Mouse (Mus musculus) frontal cortex, postnatal 14 days (tissue): ENCODE results near the gene Slit3.

Experiments
- DNase-seq, 2 experiments: peaks; one replicate each; pipeline ENCODE4 v3.0.0; 2022; ENCODE audit warnings: low spot score in 2 of 2

Slit3 gene

GRCm38 (mm10) chr11:35274036-35274435 is 153.0 kb downstream of the Slit3 start:
- DNase-seq, result no peak

GRCm38 (mm10) chr11:35275300-35275699 is 154.3 kb downstream of the Slit3 start:
- no peak for DNase-seq

DNA sequence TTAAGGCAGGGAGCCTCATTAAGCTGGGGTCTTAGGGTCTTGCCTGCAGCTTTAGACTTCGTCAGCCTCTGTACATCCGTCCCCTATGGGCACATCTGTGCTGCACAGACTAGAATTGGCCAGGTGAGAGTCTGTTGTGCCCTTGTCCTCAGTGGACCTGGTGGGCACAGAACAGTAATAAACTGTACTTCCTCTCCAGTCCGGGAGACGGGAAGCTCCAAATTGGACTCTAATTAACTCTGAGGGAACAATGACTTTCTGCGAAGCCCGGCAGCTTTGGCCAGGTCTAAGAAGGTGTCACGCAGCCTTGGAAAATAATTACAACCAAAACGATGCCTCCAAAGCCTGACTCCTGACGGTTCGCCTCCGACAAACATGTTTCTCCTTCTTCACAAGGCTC is 155.0 kb downstream of the Slit3 start:
- no peak for DNase-seq

DNA sequence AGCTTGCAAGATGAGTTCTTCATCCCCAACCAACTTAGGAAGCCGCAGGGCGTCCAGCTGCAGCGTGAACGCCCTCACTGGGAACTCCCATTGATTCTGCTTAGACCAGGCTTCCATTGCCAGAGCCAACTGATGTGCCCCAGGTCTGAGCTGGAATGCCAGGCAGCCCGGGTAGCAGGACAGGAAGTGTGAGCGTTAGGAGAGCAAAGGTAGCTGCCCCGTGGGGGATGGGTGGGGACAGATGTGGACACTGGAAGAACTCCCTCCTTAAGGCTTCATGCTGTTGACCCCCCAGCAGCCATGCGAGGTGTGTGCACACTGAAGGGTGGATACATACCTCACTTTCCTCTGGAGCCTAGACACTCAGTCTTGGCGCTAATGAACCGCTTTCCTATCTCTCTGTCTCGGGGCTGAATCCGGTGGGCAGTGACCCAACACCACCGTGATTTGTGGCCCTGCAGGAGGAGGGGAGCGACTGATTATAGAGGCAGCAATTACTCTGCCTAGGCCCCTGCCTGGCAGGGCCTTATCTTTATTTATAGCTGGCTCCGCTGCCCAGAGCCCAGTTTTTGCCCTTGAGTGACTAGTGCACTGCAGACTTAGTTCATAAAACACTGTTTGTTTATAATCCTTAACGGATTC is 157.2 kb downstream of the Slit3 start:
- no peak for DNase-seq

GRCm38 (mm10) chr11:35280826-35281225 is 159.8 kb downstream of the Slit3 start:
- no peak for DNase-seq

GRCm38 (mm10) chr11:35282001-35282632 is 161.1 kb downstream of the Slit3 start:
- DNase-seq, result no peak

- peak in 1 of 2 experiments; percentile 46 for DNase-seq
These were observed 162.0 kb downstream of the Slit3 start for GRCm38 (mm10) chr11:35282825-35283571.

DNA sequence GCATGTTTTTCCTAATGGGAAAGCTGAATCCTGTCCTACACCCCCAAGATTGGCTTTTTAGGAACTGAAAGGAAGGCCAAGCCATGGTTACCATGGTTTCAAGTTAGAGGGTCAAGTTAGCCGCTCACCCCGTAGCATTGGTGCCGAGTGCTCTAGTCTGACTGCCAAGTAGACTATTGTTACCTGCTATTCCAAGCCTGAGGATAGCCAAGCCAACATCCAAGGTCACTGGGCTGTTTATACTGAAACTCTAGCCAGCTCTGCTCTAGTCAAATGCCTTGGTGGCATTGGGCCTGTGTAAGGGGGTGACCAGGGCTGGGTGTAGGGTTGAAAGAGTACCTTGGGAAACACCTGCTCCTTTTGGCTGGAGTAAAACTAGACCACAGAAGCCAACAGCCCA is 162.7 kb downstream of the Slit3 start:
- DNase-seq, result no peak

DNA sequence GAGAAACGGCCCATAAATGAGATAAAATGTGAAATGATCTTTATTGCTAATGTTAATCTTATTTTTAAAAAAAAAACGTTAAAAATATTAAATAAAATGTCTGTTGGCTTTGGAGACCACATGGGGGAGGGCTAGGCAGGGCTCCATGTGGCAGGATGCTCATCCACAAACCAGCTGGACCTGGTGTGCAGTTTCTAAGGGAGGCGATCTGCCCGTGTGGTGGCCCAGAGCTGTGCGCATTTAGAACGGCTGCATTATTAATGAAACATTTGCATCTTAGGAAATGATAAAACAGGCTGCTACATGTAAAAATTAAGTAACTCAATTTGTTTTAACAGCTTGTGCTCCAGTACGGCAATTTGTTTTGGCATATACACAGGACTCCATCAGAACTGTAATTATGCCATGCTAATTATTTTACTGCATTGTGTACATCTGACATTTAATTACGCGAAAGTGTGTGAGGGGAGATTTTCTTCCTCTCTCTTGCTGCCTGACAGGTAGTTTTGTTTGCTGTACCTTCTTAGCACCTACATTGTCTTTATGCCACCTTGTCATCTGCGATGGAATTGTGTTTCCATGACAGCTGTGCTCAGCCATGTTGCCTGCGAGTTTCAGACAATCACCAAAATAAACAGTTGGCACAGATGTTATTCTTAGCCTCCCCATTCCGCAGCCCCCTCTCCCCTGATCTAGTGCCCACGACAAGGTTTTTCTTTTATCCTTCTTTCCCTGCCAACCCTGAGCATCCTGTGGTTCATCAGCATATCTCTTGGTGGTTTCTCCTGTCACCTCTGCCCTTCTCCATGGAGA is 165.8 kb downstream of the Slit3 start:
- DNase-seq, result no peak

DNA sequence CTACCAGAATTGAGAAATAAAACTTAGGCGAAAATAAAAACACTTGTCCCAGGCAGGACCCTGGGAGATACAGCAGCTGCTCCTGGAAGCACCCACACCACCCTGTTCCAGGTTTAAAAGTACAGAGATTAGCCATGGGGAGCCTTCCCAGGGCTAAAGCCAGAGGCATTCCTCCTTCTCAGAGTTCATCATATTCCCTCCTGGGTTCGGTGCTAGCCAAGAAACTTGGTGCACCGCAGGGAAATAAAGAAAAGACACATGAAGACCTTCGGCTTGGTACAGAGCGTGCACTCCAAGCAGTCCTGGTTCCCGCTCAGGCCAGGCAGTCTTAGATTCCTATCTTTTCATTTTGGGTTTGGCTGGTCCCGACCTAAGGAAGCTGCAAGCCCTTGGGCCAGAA is 167.0 kb downstream of the Slit3 start:
- DNase-seq, result no peak

DNA sequence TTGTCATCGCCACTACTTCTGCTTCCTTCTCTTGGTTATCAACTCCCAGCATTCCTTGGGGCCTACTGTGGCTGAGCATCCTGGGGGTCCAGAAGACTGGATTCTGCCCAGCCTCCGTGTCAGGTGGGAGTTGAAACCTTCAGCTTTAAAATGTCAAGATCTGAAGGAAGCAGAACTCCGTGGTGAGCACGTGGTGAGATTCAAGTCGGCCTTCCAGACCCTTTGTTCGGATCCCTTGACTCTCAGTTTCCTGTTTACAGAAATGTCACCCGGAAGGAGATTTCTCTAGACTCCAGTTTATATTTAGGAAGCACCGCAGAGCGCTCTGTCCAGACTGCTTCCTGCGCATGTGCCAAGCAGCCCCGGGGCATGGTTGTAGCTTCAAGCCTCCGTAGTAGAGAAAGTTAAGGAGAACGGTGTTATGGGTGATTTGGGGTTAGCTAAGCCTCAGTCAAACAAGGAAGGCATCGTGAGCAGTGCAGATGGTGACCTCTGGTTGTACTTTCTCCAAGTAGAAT is 167.8 kb downstream of the Slit3 start:
- no peak for DNase-seq

- no peak for DNase-seq
These were observed 171.3 kb downstream of the Slit3 start for GRCm38 (mm10) chr11:35292228-35292747.

- no peak for DNase-seq
These were observed 172.2 kb downstream of the Slit3 start for GRCm38 (mm10) chr11:35293197-35293596.

DNA sequence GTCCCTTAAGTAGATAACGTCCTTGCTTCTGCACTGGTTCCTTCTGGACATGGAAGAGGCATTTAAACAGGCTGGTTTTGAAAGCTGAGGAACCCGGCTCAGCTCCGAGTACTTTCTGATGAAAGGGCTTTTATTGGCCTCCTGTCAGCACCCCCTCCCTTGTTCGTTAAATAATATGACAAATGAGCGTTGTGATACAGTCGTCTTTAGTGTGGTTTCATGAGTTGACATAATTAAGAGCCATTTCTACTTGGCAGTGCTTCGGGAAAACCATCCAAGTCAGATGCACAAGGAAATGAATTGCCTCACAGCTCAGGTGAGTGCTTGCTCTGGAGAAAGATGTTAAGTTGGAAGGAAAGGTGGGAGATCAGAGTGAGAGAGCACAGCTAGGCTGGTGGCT is 173.6 kb downstream of the Slit3 start:
- DNase-seq, result no peak

- no peak for DNase-seq
These were observed 174.3 kb downstream of the Slit3 start for GRCm38 (mm10) chr11:35295162-35295799.

- DNase-seq, result no peak
These were observed 175.8 kb downstream of the Slit3 start for GRCm38 (mm10) chr11:35296803-35297202.

DNA sequence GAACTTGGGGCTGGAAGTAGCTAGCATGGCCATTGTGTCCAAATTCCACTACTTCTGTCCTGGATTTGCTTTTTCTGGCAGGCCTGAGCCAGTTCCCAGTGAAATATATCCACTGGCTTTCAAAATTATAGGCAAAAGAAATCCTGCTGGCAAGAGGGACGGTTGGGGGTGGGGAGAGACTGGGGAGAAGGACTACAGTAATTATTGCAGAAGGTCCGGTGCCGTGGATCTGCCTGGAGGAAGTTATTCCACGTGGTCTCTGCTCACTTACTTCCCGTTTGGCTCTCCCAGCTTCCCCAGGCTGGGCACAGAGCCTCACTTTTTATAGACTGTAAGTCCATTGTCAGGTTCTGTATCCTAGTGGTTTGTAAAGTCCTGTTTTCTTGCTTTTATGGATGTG is 176.3 kb downstream of the Slit3 start:
- no peak for DNase-seq

DNA sequence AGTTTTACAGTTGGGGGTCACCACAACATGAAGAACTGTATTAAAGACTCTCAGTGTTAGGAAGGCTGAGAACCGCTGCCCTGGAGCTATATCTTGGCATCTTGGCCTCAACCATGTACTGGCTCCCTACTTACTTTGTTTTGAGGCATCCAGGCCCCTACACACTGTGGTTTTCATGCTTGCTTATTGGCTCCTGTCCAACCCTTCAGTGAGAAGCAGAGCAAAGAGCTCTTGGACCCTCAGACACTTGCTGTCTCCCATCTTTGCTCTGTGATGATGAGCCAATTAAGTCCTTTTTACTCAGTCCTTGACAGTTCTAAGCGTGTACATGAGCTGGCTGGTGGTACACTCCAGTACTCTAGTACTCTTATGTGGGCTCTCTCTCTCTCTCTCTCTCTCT is 177.5 kb downstream of the Slit3 start:
- DNase-seq, result no peak

DNA sequence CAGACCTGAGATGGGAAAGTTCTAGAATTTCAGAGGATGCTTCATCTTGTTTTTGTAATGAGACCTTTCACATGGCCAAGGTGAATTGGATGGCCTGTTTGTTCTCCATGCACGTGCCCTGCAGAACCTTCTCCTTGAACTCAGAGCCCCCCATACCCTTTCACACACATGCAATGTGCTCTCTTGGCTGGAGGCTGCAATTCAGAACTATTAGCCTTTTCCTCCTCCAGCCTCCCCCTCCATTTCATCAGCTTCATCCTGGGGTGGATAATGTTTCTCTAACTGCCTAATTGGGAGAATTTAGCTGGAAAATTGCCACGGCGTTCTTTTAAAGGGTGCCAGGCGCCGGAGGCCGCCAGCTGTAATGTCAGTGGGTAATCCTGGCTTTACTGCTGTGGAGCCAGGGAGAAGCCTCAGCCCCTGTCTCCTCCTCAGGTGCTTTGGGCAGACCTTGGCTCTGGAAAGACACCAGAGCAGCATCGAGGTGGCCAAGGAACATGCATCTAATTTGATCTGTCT is 178.9 kb downstream of the Slit3 start:
- DNase-seq, result no peak

DNA sequence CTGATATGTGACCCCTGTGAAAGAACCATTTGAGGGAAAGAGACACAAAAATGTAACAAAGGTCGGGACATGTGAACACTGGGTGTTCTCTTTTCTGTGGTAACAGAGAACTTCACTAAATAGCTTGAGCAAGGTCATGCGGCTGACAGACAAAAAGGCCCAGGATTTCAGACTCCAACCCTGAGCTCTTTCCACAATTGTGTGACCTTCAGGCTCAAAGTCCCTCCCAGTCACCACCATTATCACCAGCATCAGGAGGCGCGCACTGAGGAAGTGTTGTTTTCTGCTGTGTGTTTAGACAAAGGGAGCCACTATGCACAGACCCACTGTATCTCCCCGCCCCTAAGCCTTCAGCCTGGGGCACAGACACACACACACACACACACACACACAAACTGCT is 181.2 kb downstream of the Slit3 start:
- no peak for DNase-seq
